Mouse (Mus musculus): Measurements from ENCODE around the gene Cbx3. TPM values are rescaled to one million over a fixed set of nuclear protein-coding genes. Genes with fewer than 3 reads are reported as not detected.

The Cbx3 gene
- total and polyA plus RNA-seq, 3 experiments: 145 to 300 (median 258) TPM

Other genes with a start within 250 kb of the Cbx3 start
- gene Nfe2l3, start 37.7 kb upstream of the Cbx3 start, total RNA-seq (2012; rRNA removed): 0.17 and 0.21 TPM in 2 replicates
- gene Nfe2l3, start 37.7 kb upstream of the Cbx3 start, total RNA-seq (2014; rRNA removed): not detected in 2 replicates
- 0.14 and 0.38 TPM in 2 replicates for gene Nfe2l3, start 37.7 kb upstream of the Cbx3 start, polyA plus RNA-seq (2012; ENCODE audit: insufficient read length, low read depth)
- gene Hnrnpa2b1, start 466 bp upstream of the Cbx3 start, total RNA-seq (2012; rRNA removed): 500 and 668 TPM in 2 replicates
- gene Hnrnpa2b1, start 466 bp upstream of the Cbx3 start, total RNA-seq (2014; rRNA removed): 710 and 855 TPM in 2 replicates
- gene Hnrnpa2b1, start 466 bp upstream of the Cbx3 start, polyA plus RNA-seq (2012; ENCODE audit: insufficient read length, low read depth): 1,854 and 1,994 TPM in 2 replicates
- gene Snx10, start 53.5 kb downstream of the Cbx3 start, total RNA-seq (2012; rRNA removed): 25.1 and 27.6 TPM in 2 replicates
- gene Snx10, start 53.5 kb downstream of the Cbx3 start, total RNA-seq (2014; rRNA removed): 84.7 and 92.0 TPM in 2 replicates
- 46.2 and 54.9 TPM in 2 replicates for gene Snx10, start 53.5 kb downstream of the Cbx3 start, polyA plus RNA-seq (2012; ENCODE audit: insufficient read length, low read depth)

All from CH12.LX (cell line).